Mouse (Mus musculus) midbrain, embryonic 14.5 days (tissue): Measurements from ENCODE around the gene Klhl30. TPM values are rescaled to one million over a fixed set of nuclear protein-coding genes. Genes with fewer than 3 reads are reported as not detected.
A peak's percentile ranks its signal among the peaks of the same experiment; 100 is the strongest.

ENCODE experiments used
- ATAC-seq: fragments of 200-750 bp; cut with Nextera tagmentation; 2 replicates; pipeline ENCODE4 v1.8.0; 2017; ENCODE audit warnings: moderate number of reproducible peaks, moderate library complexity; ENCODE audit not compliant: low FRiP score, low TSS enrichment
- DNase-seq: peaks from one replicate; pipeline ENCODE4 v3.0.0-alpha.2; 2015
- H3K27ac ChIP-seq: fragments of 300-500 bp; sonication (generic); replicated peaks from 2 replicates; pipeline ENCODE4 v1.5.1; 2014; ENCODE audit warnings: mild to moderate bottlenecking, low read depth, low read length, moderate library complexity
- H3K27me3 ChIP-seq: fragments of 300-500 bp; sonication (generic); 2 replicates; pipeline ENCODE4 v1.6.1; 2014; ENCODE audit warnings: low read length, control low read depth, mixed read lengths; ENCODE audit not compliant: control insufficient read depth, insufficient read depth
- H3K36me3 ChIP-seq: fragments of 300-500 bp; sonication (generic); 2 replicates; pipeline ENCODE4 v1.6.1; 2014; ENCODE audit warnings: low read length, control low read depth; ENCODE audit not compliant: control insufficient read depth, insufficient read depth
- H3K4me1 ChIP-seq: fragments of 300-500 bp; sonication (generic); 2 replicates; pipeline ENCODE4 v1.6.1; 2014; ENCODE audit warnings: mild to moderate bottlenecking, antibody characterized with exemption, low read length, control low read depth; ENCODE audit not compliant: control insufficient read depth, insufficient read depth
- H3K4me2 ChIP-seq: fragments of 300-500 bp; sonication (generic); 2 replicates; pipeline ENCODE4 v1.6.1; 2014; ENCODE audit warnings: mild to moderate bottlenecking, low read length, moderate library complexity
- H3K4me3 ChIP-seq: fragments of 300-500 bp; sonication (generic); replicated peaks from 2 replicates; pipeline ENCODE4 v1.5.1; 2014; ENCODE audit warnings: low read depth, low read length
- H3K9ac ChIP-seq: fragments of 300-500 bp; sonication (generic); replicated peaks from 2 replicates; pipeline ENCODE4 v1.6.1; 2014; ENCODE audit warnings: mild to moderate bottlenecking, low read length, moderate library complexity
- H3K9me3 ChIP-seq: fragments of 300-500 bp; sonication (generic); 2 replicates; pipeline ENCODE4 v1.6.1; 2016; ENCODE audit warnings: low read length, control low read depth, mixed read lengths; ENCODE audit not compliant: control insufficient read depth
- WGBS: fragments of 180-500 bp; shearing (Covaris S2); extraction: QIAGEN DNeasy Blood & Tissue Kit; methylation state at CpG from one replicate; pipeline ENCODE4 v1.1.7; 2014; 5-methylcytosine and 5-hydroxymethylcytosine counted together
- polyA plus RNA-seq: library from polyadenylated mRNA; unstranded; fragments of >200 nt; fragmentation: Nextera tagmentation; extraction: Ambion mirVana; gene quantifications from 2 replicates; pipeline ENCODE4 v1.2.1, GENCODE M21; 2014

Klhl30 gene
- polyA plus RNA-seq, 1 experiment from 2014 or later = not detected

DNA sequence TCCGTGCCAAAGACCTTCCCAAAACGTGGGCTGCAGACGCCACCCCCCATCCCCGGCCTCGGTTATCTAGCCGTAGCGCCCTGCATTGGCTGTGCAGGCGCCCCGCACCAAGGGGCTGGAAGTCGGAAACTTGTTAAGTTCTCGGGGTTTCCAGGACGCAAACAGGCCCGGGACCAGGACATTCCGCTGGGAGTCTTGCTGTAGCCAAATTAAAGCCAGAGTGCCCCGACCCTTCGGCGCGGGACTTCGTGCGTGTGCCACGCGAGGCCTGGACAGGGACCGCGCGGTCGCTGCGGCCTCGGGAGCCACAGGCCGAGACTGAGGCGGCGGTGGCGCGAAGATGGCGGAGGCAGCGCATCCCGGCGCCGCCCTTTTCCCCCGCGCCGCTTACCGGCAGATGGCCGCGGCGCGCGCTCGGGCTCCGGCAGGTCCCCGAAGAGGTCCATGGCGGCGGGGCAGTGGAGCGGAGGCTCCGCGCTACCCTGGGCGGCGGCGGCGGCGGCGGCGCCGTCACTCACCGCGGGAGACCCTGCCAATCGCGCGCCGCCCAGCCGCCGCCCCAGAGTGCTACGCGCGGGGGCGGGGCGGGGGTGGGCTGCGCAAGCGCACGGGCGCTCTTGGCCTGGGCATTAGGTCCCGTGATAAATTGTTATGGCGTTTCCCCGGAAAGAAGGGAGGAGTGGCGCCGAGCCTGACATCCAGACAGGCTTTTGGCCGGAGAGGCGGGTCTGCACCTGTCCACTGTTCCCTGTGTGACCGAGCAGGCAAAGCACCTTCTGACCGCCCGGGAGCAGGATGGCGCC, 47.6 kb downstream of the Klhl30 start, which contains the start of gene Ilkap:
Gene Ilkap, minus strand, starts transcription at position 556 of the 803 bp plus-strand sequence.
- DNase-seq (peak; percentile 95), ATAC-seq (peak; percentile 97)
- Histone ChIP-seq H3K4me1 (peaks cover 22% of the 10 kb centered on the region), H3K4me3 (peak within 1 kb of the TSS; percentile 88), H3K9me3 (no peaks in the 10 kb centered on the region), H3K27me3 (no peaks in the 10 kb centered on the region), H3K36me3 (peaks cover 9% of the 10 kb centered on the region; the same call in 1 of the 2 replicates), H3K27ac (peak within 1 kb of the TSS; percentile 90), H3K9ac (peak within 1 kb of the TSS; percentile 88), H3K4me2 (peak within 1 kb of the TSS; percentile 97)
- WGBS = under 1% methylated on average over 91 of the region's 91 CpGs

DNA sequence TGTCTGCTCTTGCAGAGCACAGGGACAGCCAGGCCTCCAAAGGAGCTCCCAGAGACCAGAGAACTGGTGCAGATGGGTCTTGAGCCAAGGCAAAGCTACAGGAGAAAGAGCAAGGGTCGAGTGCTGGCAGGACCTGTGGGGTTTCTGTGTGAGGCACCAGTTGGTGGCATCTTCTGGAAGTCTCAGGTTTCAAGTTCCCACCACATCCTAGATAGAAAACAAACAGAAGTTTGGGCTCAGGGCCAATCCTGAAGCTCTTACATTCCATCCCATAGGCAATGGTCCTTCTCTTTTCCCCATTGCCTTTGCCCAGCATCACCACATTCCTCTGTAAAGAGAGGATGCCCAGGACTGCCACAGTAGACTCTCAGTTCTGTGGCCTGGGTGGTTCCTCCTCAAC, 54.2 kb downstream of the Klhl30 start:
- Histone ChIP-seq H3K4me3 (no peak overlapping the region), H3K4me2 (no peak overlapping the region), H3K4me1 (no peaks in the 10 kb centered on the region), H3K9me3 (no peaks in the 10 kb centered on the region), H3K9ac (no peak overlapping the region), H3K36me3 (no peaks in the 10 kb centered on the region), H3K27ac (no peak overlapping the region), H3K27me3 (no peaks in the 10 kb centered on the region)
- no peak for ATAC-seq
- DNase-seq = no peak
- 35% methylated on average over 1 of the region's 1 CpGs for WGBS

DNA sequence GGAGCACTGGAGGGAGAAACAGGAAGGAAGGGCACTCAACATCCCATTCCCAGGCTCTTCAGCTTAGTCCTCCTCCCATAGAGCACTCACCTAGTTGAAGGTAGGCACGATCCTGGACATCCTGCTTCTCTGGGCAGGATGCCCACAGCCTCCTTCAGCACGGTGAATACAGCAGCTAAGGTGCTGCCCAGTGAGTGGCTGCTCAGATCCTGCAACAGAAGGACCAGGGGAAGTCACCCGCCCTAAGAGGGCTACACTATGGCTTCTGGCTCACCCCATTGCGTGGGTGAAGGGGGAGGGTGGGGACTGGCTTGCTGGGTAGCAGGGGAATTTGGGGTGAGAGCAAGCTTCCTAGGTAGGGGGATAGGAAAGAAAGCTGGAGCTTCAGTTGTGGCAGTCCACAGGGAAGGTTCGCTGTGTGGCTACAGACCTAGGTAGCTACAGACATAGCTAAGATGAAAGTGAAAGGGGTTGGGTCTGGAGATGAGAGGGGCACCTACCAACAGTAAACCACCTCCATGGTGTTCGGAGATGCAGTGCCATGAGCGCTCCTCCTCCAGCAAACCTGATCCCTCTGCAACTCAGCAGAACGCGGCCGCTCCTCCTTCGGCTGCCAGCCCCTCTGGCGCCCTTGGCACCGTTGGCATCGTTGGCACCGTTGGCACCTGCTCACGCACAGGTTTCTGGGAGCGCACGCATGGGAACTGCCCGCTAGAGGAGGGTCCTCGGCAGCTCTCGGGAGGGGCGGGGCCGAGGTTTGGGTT, 54.8 kb downstream of the Klhl30 start:
- Histone ChIP-seq H3K9me3 (no peaks in the 10 kb centered on the region), H3K27me3 (no peaks in the 10 kb centered on the region), H3K36me3 (no peaks in the 10 kb centered on the region), H3K4me2 (no peak overlapping the region), H3K4me3 (no peak overlapping the region), H3K27ac (no peak overlapping the region), H3K9ac (no peak overlapping the region), H3K4me1 (no peaks in the 10 kb centered on the region)
- DNase-seq = no peak
- no peak; the same call in 1 of the 2 replicates for ATAC-seq
- 61% methylated on average over 23 of the region's 23 CpGs for WGBS

DNA sequence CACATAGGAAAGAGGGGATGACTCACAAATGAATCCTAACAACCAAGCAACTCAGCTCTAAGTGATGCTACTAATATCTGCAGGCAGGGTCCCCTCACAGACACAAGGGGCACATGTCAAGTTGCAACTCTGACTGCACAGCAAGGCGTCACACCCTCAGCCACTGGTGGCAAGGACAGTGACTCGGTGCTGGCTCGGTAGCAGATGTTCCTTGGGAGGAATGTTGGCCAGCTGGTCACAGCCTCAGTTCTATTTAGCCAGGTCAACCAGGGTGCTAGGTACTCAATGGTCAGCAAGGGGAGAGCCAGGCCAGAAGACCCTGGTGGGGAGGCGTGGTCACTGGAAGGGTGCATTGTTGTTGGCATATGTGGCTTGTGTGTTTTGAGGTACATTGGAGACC, 57.0 kb downstream of the Klhl30 start:
- Histone ChIP-seq H3K9ac (no peak overlapping the region), H3K4me3 (no peak overlapping the region), H3K4me2 (no peak overlapping the region), H3K4me1 (peaks cover 14% of the 10 kb centered on the region), H3K27ac (no peak overlapping the region), H3K27me3 (no peaks in the 10 kb centered on the region), H3K36me3 (0 out of 2 replicates have a peak, but pooled peaks cover 3% of the 10 kb centered on the region), H3K9me3 (no peaks in the 10 kb centered on the region)
- DNase-seq (no peak), ATAC-seq (no peak)
- 86% methylated on average over 4 of the region's 4 CpGs for WGBS

DNA sequence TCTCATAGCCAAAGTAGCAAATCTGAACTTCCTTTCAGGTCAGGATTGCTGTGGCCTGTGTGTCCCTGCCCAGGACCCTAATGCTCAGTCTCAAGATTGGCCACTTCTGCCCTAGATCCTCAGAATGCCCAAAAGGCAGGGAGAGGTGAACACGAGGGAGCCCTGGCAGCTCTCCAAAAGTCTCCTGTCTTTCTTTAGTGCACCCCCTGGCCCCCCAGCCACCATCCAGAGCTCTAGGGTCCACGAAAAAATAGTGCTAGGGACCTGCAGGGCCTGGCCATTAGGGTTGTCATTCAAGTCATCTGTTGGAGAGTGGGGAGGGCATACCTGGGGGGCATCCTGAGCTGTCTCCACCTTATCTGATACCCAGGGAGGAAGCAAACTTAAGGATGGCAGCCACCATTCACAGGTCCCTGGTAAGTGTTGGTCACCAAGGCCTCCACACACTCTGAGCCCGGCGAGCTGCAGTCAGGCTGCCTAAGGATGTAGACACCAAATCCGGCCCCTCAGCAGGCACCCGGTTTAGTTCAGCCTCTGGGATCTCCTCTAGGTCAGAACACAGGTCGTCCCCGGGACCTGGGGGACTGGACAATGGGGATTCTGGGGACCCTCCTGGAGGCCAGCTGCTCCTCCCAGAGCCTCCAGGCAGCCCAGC, 60.9 kb downstream of the Klhl30 start:
- Histone ChIP-seq H3K27ac (peak overlapping the region; percentile 91), H3K4me1 (peaks cover 36% of the 10 kb centered on the region)

More for the DNA sequence above, 60.9 kb downstream of the Klhl30 start:
- no peaks in the 10 kb centered on the region for H3K27me3 ChIP-seq
- 33% methylated on average over 8 of the region's 8 CpGs for WGBS
- peak overlapping the region; percentile 83 for H3K4me3 ChIP-seq
- ATAC-seq = no peak
- peak overlapping the region; percentile 97 for H3K4me2 ChIP-seq
- peak overlapping the region; percentile 85 for H3K9ac ChIP-seq
- H3K9me3 ChIP-seq = no peaks in the 10 kb centered on the region
- 0 out of 2 replicates have a peak, but pooled peaks cover 3% of the 10 kb centered on the region for H3K36me3 ChIP-seq
- no peak for DNase-seq

Other genes with a start within 250 kb of the Klhl30 start
- 0.57 TPM in 1 of 2 replicates, not detected in the other for gene Rbm44, start 205.9 kb upstream of the Klhl30 start, polyA plus RNA-seq
- gene Ramp1, start 171.2 kb upstream of the Klhl30 start, polyA plus RNA-seq = 2.6 and 7.4 TPM in 2 replicates
- 67.5 and 75.2 TPM in 2 replicates for gene Ube2f, start 100.7 kb upstream of the Klhl30 start, polyA plus RNA-seq
- 8.5 and 9.0 TPM in 2 replicates for gene Scly, start 52.7 kb upstream of the Klhl30 start, polyA plus RNA-seq
- gene Espnl, start 28.9 kb upstream of the Klhl30 start, polyA plus RNA-seq = 0.11 and 0.22 TPM in 2 replicates
- gene Erfe, start 15.4 kb downstream of the Klhl30 start, polyA plus RNA-seq = 0.17 and 0.42 TPM in 2 replicates
- gene Ilkap, start 47.8 kb downstream of the Klhl30 start, polyA plus RNA-seq = 132 and 141 TPM in 2 replicates
- gene Hes6, start 63.0 kb downstream of the Klhl30 start, polyA plus RNA-seq = 187 and 214 TPM in 2 replicates
- 3.0 and 6.8 TPM in 2 replicates for gene Per2, start 108.3 kb downstream of the Klhl30 start, polyA plus RNA-seq
- gene Traf3ip1, start 143.6 kb downstream of the Klhl30 start, polyA plus RNA-seq = 8.6 and 9.2 TPM in 2 replicates
- 10.6 and 14.9 TPM in 2 replicates for gene Asb1, start 189.5 kb downstream of the Klhl30 start, polyA plus RNA-seq